ENCODE assay signal across 18 mouse cellular contexts in the genomic region with DNA sequence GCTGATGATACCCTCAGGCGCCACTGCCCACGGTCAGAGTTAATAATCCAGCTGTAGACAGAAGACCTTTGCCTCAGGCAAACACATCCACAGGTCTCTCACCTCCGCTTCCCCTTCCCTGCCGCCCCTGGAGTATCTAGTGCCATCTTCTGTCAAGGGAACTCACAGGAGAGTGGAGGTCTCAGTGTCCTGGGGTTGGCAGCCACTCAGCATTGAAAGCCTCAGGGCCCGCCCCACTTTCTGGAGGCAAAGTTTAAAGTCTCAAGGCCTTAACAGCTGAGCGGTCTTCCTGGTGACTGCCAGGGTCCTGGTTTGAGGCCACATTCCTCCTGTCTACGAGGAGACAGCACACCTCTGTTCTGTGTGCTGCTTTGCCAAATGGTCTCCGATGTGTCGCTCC. TPM values are rescaled to one million over a fixed set of nuclear protein-coding genes. Genes with fewer than 3 reads are reported as not detected.
A peak's percentile ranks its signal among the peaks of the same experiment; 100 is the strongest.
DNase-seq lines count a peak whose midpoint lies in the region; ATAC-seq and TF ChIP-seq lines count a peak whose summit lies in the region.
"Had no signal": no experiment of that assay in that cellular context is flagged by ENCODE, and none has a peak within 500 bp of the region (broad histone marks: within the 10 kb centered on the region; RNA-seq: fewer than 3 reads in every experiment).

No protein-coding gene starts in this region.

- TF ChIP-seq EP300 in liver, postnatal 0 days (IDR thresholded peaks at IDR 0.05; ENCODE audit: low read depth) = no peak

- peak; percentile 54 for DNase-seq in kidney, adult 18-20 months
- no peak for DNase-seq in liver, postnatal 0 days
- peak; percentile 70 to 85 for DNase-seq in kidney, postnatal 25 days
- no peak for DNase-seq in midbrain, embryonic 14.5 days
- no peak for DNase-seq in cerebellum, adult 11-12 months
- DNase-seq: adrenal gland, postnatal 10 days; cerebellum, adult 11 months; cerebellum, adult 9-10 months; cerebellum, postnatal 25 days; heart, adult 11 months; heart, postnatal 36 days had no signal

- 0 out of 2 replicates have a peak, but pooled peaks cover 3% of the 10 kb centered on the region for H3K27me3 ChIP-seq in kidney, embryonic 14.5 days (ENCODE audit: control insufficient read depth, insufficient read depth, low read length)
- peaks cover 5% of the 10 kb centered on the region; the same call in 1 of the 2 replicates for H3K27me3 ChIP-seq in liver, postnatal 0 days (ENCODE audit: insufficient read depth, low read length)
- peaks cover 55% of the 10 kb centered on the region for H3K27me3 ChIP-seq in liver, embryonic 12.5 days (replicated peaks)
- no peaks in the 10 kb centered on the region; the same call in 1 of the 2 replicates for H3K27me3 ChIP-seq in midbrain, embryonic 14.5 days (ENCODE audit: control insufficient read depth, insufficient read depth, low read length)

- TF ChIP-seq CTCF in liver, postnatal 0 days (IDR thresholded peaks at IDR 0.05; ENCODE audit: low read depth) = no peak

- H3K36me3 ChIP-seq in kidney, embryonic 14.5 days (ENCODE audit: control insufficient read depth, insufficient read depth, low read length) = no peaks in the 10 kb centered on the region
- H3K36me3 ChIP-seq in liver, postnatal 0 days (replicated peaks; ENCODE audit: insufficient read depth, low read length) = no peaks in the 10 kb centered on the region
- H3K36me3 ChIP-seq in liver, embryonic 12.5 days = no peaks in the 10 kb centered on the region
- no peaks in the 10 kb centered on the region for H3K36me3 ChIP-seq in midbrain, embryonic 14.5 days (ENCODE audit: control insufficient read depth, insufficient read depth, low read length)
- H3K36me3 ChIP-seq: embryonic facial prominence, embryonic 13.5 days; forebrain, embryonic 12.5 days; heart, embryonic 13.5 days had no signal

- 80% methylated on average over 9 of the region's 9 CpGs for WGBS in kidney, embryonic 14.5 days
- WGBS in liver, postnatal 0 days (ENCODE audit: insufficient replicate concordance) = 69% methylated on average over 9 of the region's 9 CpGs
- 62% methylated on average over 9 of the region's 9 CpGs for WGBS in liver, embryonic 12.5 days (ENCODE audit: insufficient replicate concordance)
- 80% methylated on average over 9 of the region's 9 CpGs for WGBS in midbrain, embryonic 14.5 days

- H3K9ac ChIP-seq in kidney, embryonic 14.5 days (ENCODE audit: low read depth, low read length) = no peak overlapping the region
- H3K9ac ChIP-seq in liver, postnatal 0 days (replicated peaks) = no peak overlapping the region
- no peak overlapping the region for H3K9ac ChIP-seq in liver, embryonic 12.5 days
- H3K9ac ChIP-seq in midbrain, embryonic 14.5 days (replicated peaks; ENCODE audit: low read length) = no peak overlapping the region
- H3K9ac ChIP-seq: embryonic facial prominence, embryonic 13.5 days; forebrain, embryonic 12.5 days; heart, embryonic 13.5 days had no signal

- ATAC-seq in kidney, embryonic 14.5 days (ENCODE audit: low FRiP score, low TSS enrichment) = no peak
- no peak for ATAC-seq in liver, postnatal 0 days
- ATAC-seq in liver, embryonic 12.5 days = no peak
- no peak for ATAC-seq in midbrain, embryonic 14.5 days (ENCODE audit: low FRiP score, low TSS enrichment)
- ATAC-seq: forebrain, embryonic 16.5 days had no signal

- H3K4me2 ChIP-seq in kidney, embryonic 14.5 days (replicated peaks; ENCODE audit: low read depth, low read length) = no peak overlapping the region
- H3K4me2 ChIP-seq in liver, postnatal 0 days (ENCODE audit: low read depth, low read length) = no peak overlapping the region
- H3K4me2 ChIP-seq in liver, embryonic 12.5 days = no peak overlapping the region
- no peak overlapping the region for H3K4me2 ChIP-seq in midbrain, embryonic 14.5 days (ENCODE audit: low read length)
- H3K4me2 ChIP-seq: embryonic facial prominence, embryonic 13.5 days; forebrain, embryonic 12.5 days; heart, embryonic 13.5 days had no signal

- 0 out of 2 replicates have a peak, but pooled peaks cover 3% of the 10 kb centered on the region for H3K4me1 ChIP-seq in kidney, embryonic 14.5 days (ENCODE audit: control insufficient read depth, insufficient read depth, low read length)
- no peaks in the 10 kb centered on the region; the same call in 1 of the 2 replicates for H3K4me1 ChIP-seq in liver, postnatal 0 days (ENCODE audit: insufficient read depth)
- H3K4me1 ChIP-seq in liver, embryonic 12.5 days = no peaks in the 10 kb centered on the region; the same call in 1 of the 2 replicates
- H3K4me1 ChIP-seq in midbrain, embryonic 14.5 days (ENCODE audit: control insufficient read depth, insufficient read depth, low read length) = no peaks in the 10 kb centered on the region

- H3K27ac ChIP-seq in kidney, embryonic 14.5 days (ENCODE audit: low read depth, low read length) = no peak overlapping the region
- H3K27ac ChIP-seq in liver, postnatal 0 days (ENCODE audit: low read depth) = peak overlapping the region; percentile 74; the same call in 1 of the 2 replicates
- H3K27ac ChIP-seq in liver, embryonic 12.5 days = no peak overlapping the region
- H3K27ac ChIP-seq in midbrain, embryonic 14.5 days (replicated peaks; ENCODE audit: low read depth, low read length) = no peak overlapping the region
- H3K27ac ChIP-seq: embryonic facial prominence, embryonic 13.5 days; forebrain, embryonic 12.5 days; heart, embryonic 13.5 days had no signal

- H3K4me3 ChIP-seq in kidney, embryonic 14.5 days (ENCODE audit: low read length) = no peak overlapping the region
- H3K4me3 ChIP-seq in liver, postnatal 0 days (ENCODE audit: low read depth, low read length) = no peak overlapping the region
- no peak overlapping the region for H3K4me3 ChIP-seq in liver, embryonic 12.5 days
- no peak overlapping the region for H3K4me3 ChIP-seq in midbrain, embryonic 14.5 days (replicated peaks; ENCODE audit: low read depth, low read length)
- H3K4me3 ChIP-seq: embryonic facial prominence, embryonic 13.5 days; forebrain, embryonic 12.5 days; heart, embryonic 13.5 days had no signal

- no peaks in the 10 kb centered on the region for H3K9me3 ChIP-seq in kidney, embryonic 14.5 days (ENCODE audit: control insufficient read depth, low read length)
- no peaks in the 10 kb centered on the region for H3K9me3 ChIP-seq in liver, postnatal 0 days (ENCODE audit: low read length)
- H3K9me3 ChIP-seq in liver, embryonic 12.5 days (replicated peaks) = no peaks in the 10 kb centered on the region
- no peaks in the 10 kb centered on the region for H3K9me3 ChIP-seq in midbrain, embryonic 14.5 days (ENCODE audit: control insufficient read depth, low read length)
- H3K9me3 ChIP-seq: embryonic facial prominence, embryonic 13.5 days; forebrain, embryonic 12.5 days; heart, embryonic 13.5 days had no signal

RNA-seq across cellular contexts. Expression of gene Aspg, which starts 3.2 kb away (rescaled TPM):
- 1.1 TPM in 2 replicates for polyA plus RNA-seq in kidney, embryonic 14.5 days (2014; fragmentation: Nextera tagmentation; extraction: Ambion mirVana)
- polyA plus RNA-seq in liver, postnatal 0 days (2015; fragmentation: Nextera tagmentation; extraction: Ambion mirVana) = 12.6 and 14.8 TPM in 2 replicates
- polyA plus RNA-seq in liver, embryonic 12.5 days (2016; fragmentation: Nextera tagmentation; extraction: Ambion mirVana) = 0.46 and 0.50 TPM in 2 replicates
- polyA plus RNA-seq in midbrain, embryonic 14.5 days (2014; fragmentation: Nextera tagmentation; extraction: Ambion mirVana) = not detected in 2 replicates

RNA-seq across cellular contexts. Expression of gene Kif26a, which starts 36.3 kb away (rescaled TPM):
- polyA plus RNA-seq in kidney, embryonic 14.5 days (2014; fragmentation: Nextera tagmentation; extraction: Ambion mirVana) = 2.2 and 3.8 TPM in 2 replicates
- 0.14 and 0.17 TPM in 2 replicates for polyA plus RNA-seq in liver, postnatal 0 days (2015; fragmentation: Nextera tagmentation; extraction: Ambion mirVana)
- polyA plus RNA-seq in liver, embryonic 12.5 days (2016; fragmentation: Nextera tagmentation; extraction: Ambion mirVana) = 0.44 and 0.51 TPM in 2 replicates
- polyA plus RNA-seq in midbrain, embryonic 14.5 days (2014; fragmentation: Nextera tagmentation; extraction: Ambion mirVana) = 6.2 and 7.2 TPM in 2 replicates
- polyA plus RNA-seq: C2C12 had no signal

Comparison
In these comparisons a context has a peak if more than half of its experiments do, and no peak if none do; other contexts are left out.
1. DNase-seq: peak in kidney, adult 18-20 months (single experiment) and kidney, postnatal 25 days (2 of 2); none in liver, postnatal 0 days (single experiment), midbrain, embryonic 14.5 days (single experiment) and cerebellum, adult 11-12 months (single experiment).